Mouse (Mus musculus) frontal cortex, adult (tissue): ENCODE results near the gene Gpc6.

Experiments
- ATAC-seq: cut with Nextera tagmentation; 2 replicates; pipeline ENCODE4 v1.9.2; 2017; ENCODE audit warnings: mild to moderate bottlenecking, moderate library complexity, mixed read lengths; ENCODE audit not compliant: low TSS enrichment

Gpc6 gene

GRCm38 (mm10) chr14:117708817-117709216, 783.7 kb downstream of the Gpc6 start:
- no peak for ATAC-seq

DNA sequence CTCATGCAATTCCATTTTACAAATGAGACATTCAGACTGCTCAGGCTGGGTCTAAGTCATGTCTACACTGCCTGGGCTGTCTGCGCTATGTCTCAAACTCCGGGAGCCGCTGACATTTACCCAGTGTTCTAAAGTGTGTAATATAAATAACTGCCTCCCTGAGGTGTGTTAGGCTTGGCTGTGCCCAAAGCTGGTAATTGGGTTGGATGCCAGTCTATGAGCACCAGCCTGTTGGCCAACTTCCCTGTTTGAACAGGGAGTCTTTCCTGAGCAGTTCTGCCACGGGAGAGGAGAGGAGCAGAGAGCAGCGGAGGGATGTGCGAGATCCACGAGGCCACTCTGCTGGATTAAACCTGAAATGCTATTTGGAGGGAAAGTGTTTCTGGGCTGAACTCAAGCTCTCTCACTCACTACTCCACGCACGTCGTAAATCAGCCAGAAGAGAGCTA, 785.4 kb downstream of the Gpc6 start:
- peak; percentile 92 for ATAC-seq

GRCm38 (mm10) chr14:117712311-117712710, 787.2 kb downstream of the Gpc6 start:
- no peak for ATAC-seq

- ATAC-seq = no peak
These were observed 789.0 kb downstream of the Gpc6 start for GRCm38 (mm10) chr14:117714165-117714564.

GRCm38 (mm10) chr14:117716305-117716704, 791.2 kb downstream of the Gpc6 start:
- no peak for ATAC-seq

GRCm38 (mm10) chr14:117728741-117729140, 803.6 kb downstream of the Gpc6 start:
- no peak for ATAC-seq

DNA sequence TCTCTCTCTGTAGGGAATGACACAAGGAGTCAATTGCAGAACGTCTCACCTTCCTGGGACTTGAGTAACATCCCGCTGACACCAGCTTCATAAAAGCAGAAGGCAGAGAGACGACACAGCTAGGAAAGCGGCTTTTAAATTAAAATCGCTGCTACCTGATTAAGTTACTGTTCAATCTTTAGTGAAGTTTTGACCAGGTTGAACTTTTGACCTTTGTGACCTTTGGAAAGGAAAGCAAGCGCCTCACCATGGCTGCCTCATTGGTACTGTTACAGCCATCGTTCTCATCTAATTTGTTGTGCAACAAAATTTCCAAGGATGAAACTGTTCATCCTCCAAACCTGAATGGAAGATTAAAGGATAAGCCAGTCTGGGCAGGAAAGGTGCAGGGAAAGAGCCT, 830.1 kb downstream of the Gpc6 start:
- ATAC-seq = no peak

GRCm38 (mm10) chr14:117756505-117756904, 831.4 kb downstream of the Gpc6 start:
- no peak for ATAC-seq

- no peak for ATAC-seq
These were observed 832.8 kb downstream of the Gpc6 start for GRCm38 (mm10) chr14:117757790-117758358.

DNA sequence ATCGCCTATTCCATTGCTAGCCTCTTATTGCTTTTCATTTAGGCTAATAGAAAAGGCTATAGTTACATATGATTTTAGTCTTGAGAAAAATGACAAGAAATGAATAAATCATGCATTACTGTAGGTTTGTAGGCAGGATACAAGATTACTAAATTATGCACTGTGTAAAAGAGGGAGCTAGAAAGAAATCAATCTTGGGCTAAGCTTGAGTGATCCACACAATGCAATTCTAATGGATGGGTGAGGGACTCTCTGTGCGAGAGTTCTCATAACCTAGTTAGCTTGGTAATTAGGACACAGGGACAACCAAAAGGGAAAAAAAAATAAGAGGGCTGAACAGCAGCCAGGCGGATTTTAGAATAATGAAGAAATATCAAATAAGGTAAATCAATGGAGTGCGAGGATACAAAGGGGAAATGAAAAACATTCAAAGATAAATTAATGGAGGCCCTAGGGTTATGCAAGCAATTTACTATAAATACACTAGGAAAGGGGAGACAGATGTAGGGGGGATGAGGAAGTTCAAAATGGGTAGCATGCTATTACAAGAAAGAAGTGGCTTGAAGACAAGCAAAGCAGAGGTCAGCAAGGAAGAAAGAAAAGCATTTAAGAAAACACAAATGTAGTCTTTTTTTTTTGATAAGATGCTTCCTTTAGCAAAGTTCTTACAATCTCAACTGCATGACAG, 835.9 kb downstream of the Gpc6 start:
- ATAC-seq = no peak

DNA sequence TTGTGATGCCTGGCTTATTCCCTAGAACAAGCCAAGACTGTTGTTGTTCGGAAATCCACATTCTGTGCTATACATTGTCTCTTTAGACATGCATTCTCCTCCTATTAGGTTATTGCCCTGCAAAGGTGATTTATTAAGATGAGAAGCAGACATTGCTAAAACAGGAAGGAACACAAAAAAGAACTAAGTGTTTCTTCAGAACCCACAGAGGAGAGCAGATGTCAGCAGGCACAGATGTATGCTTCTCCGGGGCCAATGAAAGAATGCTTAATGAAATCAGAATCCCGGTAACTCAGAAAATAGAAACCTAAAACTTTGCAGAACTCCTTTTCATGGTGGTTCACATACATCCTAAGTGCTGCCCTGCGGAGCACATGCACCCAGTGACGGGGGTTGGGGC, 837.8 kb downstream of the Gpc6 start:
- ATAC-seq = no peak

GRCm38 (mm10) chr14:117767861-117768260, 842.7 kb downstream of the Gpc6 start:
- ATAC-seq = no peak

GRCm38 (mm10) chr14:117768697-117769096, 843.6 kb downstream of the Gpc6 start:
- peak; percentile 91 for ATAC-seq

- peak; percentile 30; the same call in 1 of the 2 replicates for ATAC-seq
These were observed 848.3 kb downstream of the Gpc6 start for GRCm38 (mm10) chr14:117773373-117773772.

DNA sequence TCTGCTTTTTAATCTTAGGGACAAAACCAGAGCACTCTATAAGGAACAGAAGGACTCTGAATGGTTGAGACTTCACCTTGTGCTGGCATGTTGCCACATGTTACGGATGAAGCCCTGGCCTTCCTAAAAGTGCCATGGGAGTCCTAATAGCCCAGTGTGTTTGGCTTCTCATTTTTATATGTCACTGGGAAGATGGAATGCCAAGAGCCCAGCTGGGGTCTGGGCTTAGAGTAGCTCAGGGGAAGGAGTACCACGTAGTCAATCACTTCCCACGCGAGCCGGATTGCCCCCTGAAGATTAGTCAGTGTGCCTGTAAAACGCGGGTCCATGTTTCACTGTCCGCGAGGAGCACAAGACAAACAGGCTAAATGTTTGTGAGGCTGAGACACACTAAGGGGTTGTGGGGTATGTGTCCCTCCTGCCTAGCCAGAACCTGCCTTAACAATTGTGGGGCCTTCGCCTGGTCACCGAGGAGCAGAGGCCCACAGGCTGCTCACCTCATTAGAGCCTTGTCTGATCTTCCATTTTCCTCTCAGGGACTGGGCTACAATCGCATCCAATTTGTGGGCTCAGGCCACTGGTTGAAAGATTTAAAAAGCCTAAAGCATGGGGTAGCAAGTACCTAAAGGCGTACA, 852.9 kb downstream of the Gpc6 start:
- ATAC-seq = no peak

DNA sequence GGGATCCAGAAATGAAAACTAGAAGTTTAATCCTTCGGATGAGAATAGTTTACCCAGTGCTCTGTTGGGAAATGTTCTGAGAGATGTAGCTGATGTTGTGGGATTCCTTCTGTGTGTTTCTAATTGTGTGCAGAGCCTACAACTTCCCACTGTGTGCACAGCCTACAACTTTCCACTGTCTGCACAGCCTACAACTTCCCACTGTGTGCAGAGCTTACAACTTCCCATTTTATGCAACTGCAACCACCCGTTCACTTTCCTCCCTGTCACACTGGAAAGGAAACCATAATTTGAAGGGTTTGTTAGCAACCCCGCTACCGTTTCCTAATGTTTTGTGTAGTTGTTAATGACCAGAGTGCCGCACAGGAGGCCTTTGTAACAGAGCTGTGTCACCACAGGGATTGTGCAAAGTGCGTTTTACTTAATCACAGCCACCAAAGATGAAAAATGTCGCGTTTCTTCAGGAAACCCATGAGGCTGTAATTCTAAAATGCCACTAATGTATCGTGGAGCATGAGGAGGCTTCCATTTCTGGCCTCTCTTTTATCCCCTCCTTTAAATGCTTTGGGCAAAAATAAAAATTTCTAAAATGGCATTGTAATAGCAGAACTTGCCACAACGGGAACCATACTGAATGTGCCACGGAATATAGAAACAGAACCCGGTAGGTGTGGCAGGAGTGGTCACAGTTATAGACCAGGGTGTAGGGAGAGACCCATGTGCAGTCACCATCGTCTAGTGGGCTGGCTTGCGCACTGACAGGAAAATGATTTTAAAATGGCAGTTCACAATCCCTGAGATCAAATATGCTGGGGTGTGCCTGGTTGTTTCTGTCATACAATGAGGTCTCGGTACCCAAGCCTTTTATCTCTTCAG, 853.7 kb downstream of the Gpc6 start:
- peak; percentile 53 for ATAC-seq

- no peak for ATAC-seq
These were observed 856.6 kb downstream of the Gpc6 start for GRCm38 (mm10) chr14:117781724-117782123.

DNA sequence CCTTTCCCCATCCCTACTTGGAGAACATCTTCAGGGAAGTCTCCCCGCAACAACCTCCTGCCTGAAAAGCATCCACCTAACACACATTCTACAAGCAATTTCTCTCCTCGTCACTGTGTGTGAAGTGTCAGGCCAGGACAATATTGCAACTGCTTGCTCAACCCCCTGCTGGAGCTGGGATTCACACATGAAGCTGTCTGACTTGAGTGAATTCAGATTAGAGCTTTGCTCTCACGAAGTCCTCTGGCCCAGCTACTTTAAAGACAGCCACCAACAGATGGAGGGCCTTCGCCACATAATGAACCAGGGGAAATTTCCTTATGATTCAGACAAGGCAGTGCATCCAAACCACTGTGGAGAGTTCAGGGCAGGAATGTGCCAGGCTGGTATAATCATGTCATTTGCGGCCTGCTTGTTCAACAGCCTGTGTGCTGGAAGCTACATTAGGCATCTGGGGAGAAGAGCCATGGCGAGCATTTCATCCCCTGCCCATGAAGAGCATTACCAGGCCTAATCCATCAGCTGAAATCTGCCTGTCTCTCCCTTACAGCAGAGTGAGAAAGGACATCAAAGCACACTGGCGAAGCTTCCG, 858.7 kb downstream of the Gpc6 start:
- no peak for ATAC-seq

DNA sequence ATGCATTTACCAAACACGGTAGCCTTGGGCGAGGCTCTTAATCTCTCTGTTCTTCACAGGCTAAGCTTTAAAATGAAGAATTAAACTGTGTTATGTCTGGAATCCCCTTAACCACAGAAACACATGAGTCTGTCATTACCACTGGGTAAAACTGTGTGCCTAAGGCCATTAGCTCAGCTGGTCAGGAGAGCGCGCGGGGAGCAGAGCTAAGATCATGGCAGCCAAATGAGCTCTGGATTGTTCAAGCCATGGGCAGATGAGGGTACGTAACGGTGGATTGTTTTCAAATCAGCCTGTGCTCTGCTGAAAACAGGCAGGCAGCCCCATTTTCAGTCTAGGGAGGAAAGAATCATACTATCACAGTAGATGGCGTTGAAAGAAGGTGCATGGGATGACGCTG, 859.8 kb downstream of the Gpc6 start:
- ATAC-seq = no peak

DNA sequence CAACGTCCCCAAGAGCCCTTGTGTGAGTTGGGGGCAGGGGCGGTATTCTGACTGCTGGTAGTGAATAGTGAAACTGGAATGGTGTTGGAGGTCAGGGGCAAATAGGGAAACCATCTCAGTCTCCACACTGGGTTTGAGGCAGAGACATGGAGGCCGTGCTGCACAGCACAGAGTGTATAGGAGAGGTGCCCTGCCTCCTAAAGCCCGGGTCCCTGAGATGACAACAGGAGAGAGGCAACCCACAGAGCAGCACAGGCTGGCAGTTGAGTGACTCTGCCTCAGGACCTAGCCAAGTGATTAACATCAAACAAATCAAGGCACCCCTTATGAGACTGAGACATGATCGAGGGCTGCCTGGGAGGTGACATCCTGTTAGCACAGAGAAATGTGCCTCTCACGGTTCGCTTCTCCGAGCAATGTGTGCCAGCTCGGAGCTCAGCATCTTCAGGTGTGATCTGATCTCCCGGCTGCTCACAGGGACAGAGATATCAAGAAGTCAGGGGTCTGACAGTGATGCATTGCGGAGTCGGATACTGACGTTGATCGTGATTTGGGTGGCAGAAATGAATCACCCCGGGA, 860.5 kb downstream of the Gpc6 start:
- peak; percentile 55 for ATAC-seq

DNA sequence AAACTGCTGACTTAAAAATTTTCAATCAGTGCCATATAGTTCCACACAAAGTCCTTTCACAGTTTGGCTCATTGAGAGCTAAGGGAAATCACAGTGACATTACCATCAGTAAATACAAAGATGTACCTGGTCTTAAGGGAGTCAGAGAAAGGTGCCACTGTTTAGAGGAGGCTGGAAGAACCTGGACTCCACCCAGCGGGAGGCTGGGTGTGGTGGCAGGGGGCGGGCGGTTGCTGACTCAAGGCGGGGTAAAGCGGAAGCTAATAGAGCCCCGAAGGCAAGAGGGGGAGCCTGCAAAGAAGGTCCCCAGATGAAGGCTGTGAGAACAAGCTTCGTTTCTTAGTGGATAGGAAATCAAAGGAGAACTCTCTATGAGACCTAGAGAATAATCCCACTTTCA, 861.5 kb downstream of the Gpc6 start:
- ATAC-seq = no peak
